Mouse (Mus musculus) embryonic fibroblast, embryonic 13.5 days (primary cell): ENCODE measurements around the gene Cd160.

Source experiments
- CTCF ChIP-seq: IDR thresholded peaks from 2 replicates; pipeline ENCODE4 v1.5.1; 2011; ENCODE audit warnings: mild to moderate bottlenecking, control low read depth, low read length, moderate library complexity, borderline replicate concordance; ENCODE audit not compliant: insufficient read depth
- POLR2A ChIP-seq: IDR thresholded peaks from 2 replicates; pipeline ENCODE4 v1.6.1; 2011; ENCODE audit warnings: low read depth, mild to moderate bottlenecking, control low read depth, low read length, moderate library complexity

- TF ChIP-seq POLR2A (no peak), CTCF (no peak)
These were observed 16.7 kb upstream of the Cd160 start for GRCm38 (mm10) chr3:96845806-96846205.
